Mouse (Mus musculus) liver, embryonic 11.5 days (tissue): Measurements from ENCODE around the gene Il27ra. TPM values are rescaled to one million over a fixed set of nuclear protein-coding genes. Genes with fewer than 3 reads are reported as not detected.

ENCODE experiments used
- ATAC-seq: fragments of 200-750 bp; cut with Nextera tagmentation; replicated peaks from 2 replicates; pipeline ENCODE4 v1.8.0; 2017; ENCODE audit warnings: moderate number of reproducible peaks, mild to moderate bottlenecking, moderate TSS enrichment, moderate library complexity; ENCODE audit not compliant: low FRiP score
- DNase-seq: peaks from one replicate; pipeline ENCODE4 v3.0.0-alpha.2; 2017; ENCODE audit warnings: low spot score
- H3K27ac ChIP-seq: fragments of 300-500 bp; sonication (generic); 2 replicates; pipeline ENCODE4 v1.5.1; 2014; ENCODE audit warnings: mild to moderate bottlenecking, low read depth, low read length, control low read depth
- H3K27me3 ChIP-seq: fragments of 300-500 bp; sonication (generic); replicated peaks from 2 replicates; pipeline ENCODE4 v1.6.1; 2014; ENCODE audit warnings: low read length, mixed read lengths; ENCODE audit not compliant: control insufficient read depth, insufficient read depth
- H3K36me3 ChIP-seq: fragments of 300-500 bp; sonication (generic); 2 replicates; pipeline ENCODE4 v1.6.1; 2014; ENCODE audit warnings: mild to moderate bottlenecking, low read length, moderate library complexity, mixed read lengths; ENCODE audit not compliant: control insufficient read depth, insufficient read depth
- H3K4me1 ChIP-seq: fragments of 300-500 bp; sonication (generic); replicated peaks from 2 replicates; pipeline ENCODE4 v1.6.1; 2014; ENCODE audit warnings: low read length, mixed read lengths; ENCODE audit not compliant: control insufficient read depth, insufficient read depth
- H3K4me2 ChIP-seq: fragments of 300-500 bp; sonication (generic); 2 replicates; pipeline ENCODE4 v1.6.1; 2014; ENCODE audit warnings: mild to moderate bottlenecking, control low read depth, moderate library complexity
- H3K4me3 ChIP-seq: fragments of 300-500 bp; sonication (generic); 2 replicates; pipeline ENCODE4 v1.5.1; 2014; ENCODE audit warnings: low read depth, low read length, control low read depth
- H3K9ac ChIP-seq: fragments of 300-500 bp; sonication (generic); 2 replicates; pipeline ENCODE4 v1.6.1; 2014; ENCODE audit warnings: low read depth, low read length, control low read depth
- H3K9me3 ChIP-seq: fragments of 300-500 bp; sonication (generic); 2 replicates; pipeline ENCODE4 v1.6.1; 2016; ENCODE audit warnings: low read length, inconsistent platforms, mixed read lengths; ENCODE audit not compliant: control insufficient read depth
- WGBS: fragments of 180-500 bp; shearing (Covaris S2); extraction: QIAGEN DNeasy Blood & Tissue Kit; methylation state at CpG from one replicate; pipeline ENCODE4 v1.1.7; 2014; 5-methylcytosine and 5-hydroxymethylcytosine counted together
- polyA plus RNA-seq: library from polyadenylated mRNA; unstranded; fragments of >200 nt; fragmentation: Nextera tagmentation; extraction: Ambion mirVana; gene quantifications from 2 replicates; pipeline ENCODE4 v1.2.1, GENCODE M21; 2014

Il27ra gene
- polyA plus RNA-seq, 1 experiment from 2014 or later, result 3.1 TPM

GRCm38 (mm10) chr8:84059226-84059625, 16.8 kb upstream of the Il27ra start:
- peaks cover 12% of the 10 kb centered on the region for H3K4me1 ChIP-seq
- 87% methylated on average over 2 of the region's 2 CpGs for WGBS
- no peaks in the 10 kb centered on the region for H3K27me3 ChIP-seq
- H3K9me3 ChIP-seq, result no peaks in the 10 kb centered on the region
- H3K36me3 ChIP-seq, result no peaks in the 10 kb centered on the region
- no peak overlapping the region for H3K4me2 ChIP-seq
- ATAC-seq (no peak), DNase-seq (no peak)
- no peak overlapping the region for H3K9ac ChIP-seq
- H3K27ac ChIP-seq, result no peak overlapping the region
- no peak overlapping the region for H3K4me3 ChIP-seq

GRCm38 (mm10) chr8:84057827-84058226, 15.4 kb upstream of the Il27ra start:
- 92% methylated on average over 1 of the region's 1 CpGs for WGBS
- H3K9me3 ChIP-seq, result no peaks in the 10 kb centered on the region
- ATAC-seq (no peak), DNase-seq (no peak)
- H3K36me3 ChIP-seq, result no peaks in the 10 kb centered on the region
- H3K4me2 ChIP-seq, result no peak overlapping the region
- no peaks in the 10 kb centered on the region for H3K27me3 ChIP-seq
- H3K27ac ChIP-seq, result no peak overlapping the region
- H3K4me3 ChIP-seq, result no peak overlapping the region
- no peak overlapping the region for H3K9ac ChIP-seq
- H3K4me1 ChIP-seq, result peaks cover 4% of the 10 kb centered on the region; the same call in 1 of the 2 replicates

- H3K9ac ChIP-seq, result no peak overlapping the region
- 85% methylated on average over 5 of the region's 5 CpGs for WGBS
- no peak for ATAC-seq
- H3K4me3 ChIP-seq, result no peak overlapping the region
- peaks cover 3% of the 10 kb centered on the region; the same call in 1 of the 2 replicates for H3K27me3 ChIP-seq
- no peak for DNase-seq
- no peak overlapping the region for H3K4me2 ChIP-seq
- no peaks in the 10 kb centered on the region for H3K36me3 ChIP-seq
- H3K4me1 ChIP-seq, result no peaks in the 10 kb centered on the region
- no peak overlapping the region for H3K27ac ChIP-seq
- H3K9me3 ChIP-seq, result no peaks in the 10 kb centered on the region
Measured at GRCm38 (mm10) chr8:84053229-84053628, 10.8 kb upstream of the Il27ra start.

- Histone ChIP-seq H3K9me3 (no peaks in the 10 kb centered on the region), H3K36me3 (no peaks in the 10 kb centered on the region), H3K9ac (no peak overlapping the region), H3K4me1 (no peaks in the 10 kb centered on the region), H3K27ac (no peak overlapping the region), H3K4me3 (no peak overlapping the region), H3K27me3 (peaks cover 3% of the 10 kb centered on the region; the same call in 1 of the 2 replicates), H3K4me2 (no peak overlapping the region)
- 75% methylated on average over 3 of the region's 3 CpGs for WGBS
- DNase-seq, result no peak
- no peak for ATAC-seq
Measured at GRCm38 (mm10) chr8:84052746-84053145, 10.4 kb upstream of the Il27ra start.

GRCm38 (mm10) chr8:84048171-84048570, 5.8 kb upstream of the Il27ra start:
- H3K9me3 ChIP-seq, result no peaks in the 10 kb centered on the region
- H3K4me2 ChIP-seq, result no peak overlapping the region
- peaks cover 30% of the 10 kb centered on the region for H3K27me3 ChIP-seq
- no peak overlapping the region for H3K9ac ChIP-seq
- H3K4me1 ChIP-seq, result no peaks in the 10 kb centered on the region; the same call in 1 of the 2 replicates
- no peak overlapping the region for H3K4me3 ChIP-seq
- 71% methylated on average over 5 of the region's 5 CpGs for WGBS
- ATAC-seq, result no peak
- H3K36me3 ChIP-seq, result no peaks in the 10 kb centered on the region
- DNase-seq, result no peak
- H3K27ac ChIP-seq, result no peak overlapping the region

- 66% methylated on average over 3 of the region's 3 CpGs for WGBS
Measured at GRCm38 (mm10) chr8:84046505-84046904, 4.1 kb upstream of the Il27ra start.

GRCm38 (mm10) chr8:84044900-84045299, 2.5 kb upstream of the Il27ra start, which contains the start of gene Rln3:
Rln3 (minus strand) TSS chr8:84045000.
- Histone ChIP-seq H3K9ac (no peak within 1 kb of the TSS), H3K36me3 (no peaks in the 10 kb centered on the region), H3K27ac (no peak within 1 kb of the TSS), H3K4me3 (no peak within 1 kb of the TSS), H3K4me2 (peak within 1 kb of the TSS; percentile 11), H3K27me3 (peaks cover 53% of the 10 kb centered on the region), H3K9me3 (no peaks in the 10 kb centered on the region), H3K4me1 (no peaks in the 10 kb centered on the region; the same call in 1 of the 2 replicates)
- ATAC-seq (no peak), DNase-seq (no peak)
- 6% methylated on average over 9 of the region's 9 CpGs for WGBS

More at GRCm38 (mm10) chr8:84046505-84046904, 4.1 kb upstream of the Il27ra start:
- Histone ChIP-seq H3K4me2 (no peak overlapping the region), H3K4me3 (no peak overlapping the region), H3K9me3 (no peaks in the 10 kb centered on the region), H3K4me1 (no peaks in the 10 kb centered on the region; the same call in 1 of the 2 replicates), H3K36me3 (no peaks in the 10 kb centered on the region), H3K9ac (no peak overlapping the region), H3K27me3 (peaks cover 45% of the 10 kb centered on the region), H3K27ac (no peak overlapping the region)
- DNase-seq (no peak), ATAC-seq (no peak)

DNA sequence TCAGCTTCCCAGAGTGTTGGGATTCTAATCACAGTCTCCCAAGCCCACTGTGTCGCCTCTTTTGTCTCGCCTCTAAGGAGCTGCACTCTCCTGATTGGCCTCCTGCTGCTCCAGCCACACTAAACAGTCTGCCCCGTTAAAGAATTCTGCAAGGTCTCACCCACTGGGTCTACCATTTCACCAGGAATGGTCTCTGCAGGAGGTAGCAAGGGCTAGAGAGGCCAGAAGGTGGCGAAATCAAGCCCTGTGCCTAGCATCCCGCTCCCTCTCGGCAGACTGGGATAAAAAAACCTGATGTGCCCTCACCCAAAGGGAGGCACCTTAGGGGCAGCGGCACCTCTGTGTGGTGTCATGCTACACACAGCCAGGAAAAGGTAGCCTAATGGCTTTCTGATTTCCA, 1.7 kb upstream of the Il27ra start:
- no peak overlapping the region for H3K4me3 ChIP-seq
- no peaks in the 10 kb centered on the region; the same call in 1 of the 2 replicates for H3K4me1 ChIP-seq
- 7% methylated on average over 7 of the region's 7 CpGs for WGBS
- no peak for ATAC-seq
- H3K9me3 ChIP-seq, result no peaks in the 10 kb centered on the region
- no peak overlapping the region for H3K9ac ChIP-seq
- H3K27ac ChIP-seq, result no peak overlapping the region
- H3K36me3 ChIP-seq, result no peaks in the 10 kb centered on the region
- H3K27me3 ChIP-seq, result peaks cover 53% of the 10 kb centered on the region
- DNase-seq, result no peak
- H3K4me2 ChIP-seq, result no peak overlapping the region

DNA sequence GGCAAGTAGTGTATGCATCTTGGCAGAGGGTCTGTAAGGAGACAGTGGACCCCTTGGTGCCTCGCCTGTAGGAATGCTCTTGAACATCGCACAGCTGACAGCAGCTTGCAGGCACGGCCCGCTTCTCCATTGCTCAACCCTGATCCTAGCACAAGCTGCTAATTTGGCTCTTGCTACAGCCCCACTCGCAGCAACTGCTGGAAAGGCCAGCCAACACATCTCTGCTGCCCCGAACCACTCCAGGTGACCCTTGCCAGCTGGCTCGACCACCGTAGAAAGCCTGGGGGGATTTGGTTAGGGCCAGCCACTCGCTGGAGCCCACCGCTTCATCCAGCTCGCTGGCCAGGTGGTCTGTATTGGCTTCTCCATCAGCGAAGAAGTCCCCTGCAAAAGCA, 556 bp upstream of the Il27ra start:
- H3K27me3 ChIP-seq, result peaks cover 51% of the 10 kb centered on the region
- peak overlapping the region; percentile 47 for H3K4me3 ChIP-seq
- DNase-seq, result no peak
- no peak for ATAC-seq
- no peaks in the 10 kb centered on the region for H3K9me3 ChIP-seq
- 35% methylated on average over 12 of the region's 12 CpGs for WGBS
- H3K4me1 ChIP-seq, result no peaks in the 10 kb centered on the region; the same call in 1 of the 2 replicates
- H3K9ac ChIP-seq, result no peak overlapping the region
- peak overlapping the region; percentile 69 for H3K4me2 ChIP-seq
- no peak overlapping the region for H3K27ac ChIP-seq
- H3K36me3 ChIP-seq, result no peaks in the 10 kb centered on the region
